Mouse (Mus musculus) granulocyte monocyte progenitor cell, adult 5-6 weeks (primary cell): ENCODE measurements at regions not wholly inside any gene's neighbourhood (a gene's known extent, or its start where the extent isn't known, plus 50 kb on each side); places are given as distances from the start of the nearest gene placed in this dataset.

Source experiments
- ATAC-seq: replicated peaks from 2 replicates; pipeline ENCODE4 v1.8.0; 2016; ENCODE audit warnings: mild to moderate bottlenecking, moderate TSS enrichment, inconsistent platforms; ENCODE audit not compliant: poor library complexity, severe bottlenecking

GRCm38 (mm10) chr1:187413881-187414280 is 194.7 kb upstream of the Esrrg start:
- no peak for ATAC-seq

GRCm38 (mm10) chr1:187418186-187419140 is 190.1 kb upstream of the Esrrg start:
- ATAC-seq: no peak

GRCm38 (mm10) chr1:187428536-187429215 is 179.9 kb upstream of the Esrrg start:
- ATAC-seq: no peak

- ATAC-seq: no peak
Observed at GRCm38 (mm10) chr1:187433716-187434634, 174.6 kb upstream of the Esrrg start.

- ATAC-seq: no peak
Observed at GRCm38 (mm10) chr1:187439170-187439914, 169.2 kb upstream of the Esrrg start.

- no peak for ATAC-seq
Observed at GRCm38 (mm10) chr1:187441668-187442193, 166.9 kb upstream of the Esrrg start.

GRCm38 (mm10) chr1:187446511-187446910 is 162.1 kb upstream of the Esrrg start:
- no peak for ATAC-seq

GRCm38 (mm10) chr1:187448173-187448572 is 160.4 kb upstream of the Esrrg start:
- peak; percentile 55 for ATAC-seq

GRCm38 (mm10) chr1:187450106-187450505 is 158.5 kb upstream of the Esrrg start:
- no peak for ATAC-seq

GRCm38 (mm10) chr1:187452189-187452588 is 156.4 kb upstream of the Esrrg start:
- peak; percentile 58 for ATAC-seq

- no peak for ATAC-seq
Observed at GRCm38 (mm10) chr1:187454431-187454830, 154.2 kb upstream of the Esrrg start.

- no peak for ATAC-seq
Observed at GRCm38 (mm10) chr1:187484821-187485220, 123.8 kb upstream of the Esrrg start.

- ATAC-seq: no peak
Observed at GRCm38 (mm10) chr1:187487948-187488690, 120.5 kb upstream of the Esrrg start.

- no peak for ATAC-seq
Observed at GRCm38 (mm10) chr1:187489452-187489851, 119.1 kb upstream of the Esrrg start.

GRCm38 (mm10) chr1:187505368-187505767 is 103.2 kb upstream of the Esrrg start:
- ATAC-seq: no peak

GRCm38 (mm10) chr1:187507217-187507616 is 101.4 kb upstream of the Esrrg start:
- ATAC-seq: no peak

GRCm38 (mm10) chr1:187531349-187531922 is 77.2 kb upstream of the Esrrg start:
- ATAC-seq: no peak

GRCm38 (mm10) chr1:187536263-187536662 is 72.3 kb upstream of the Esrrg start:
- no peak for ATAC-seq
